Mouse (Mus musculus) layer of hippocampus, adult 2 months (tissue): ENCODE measurements around the gene B9d2. TPM values are rescaled to one million over a fixed set of nuclear protein-coding genes. Genes with fewer than 3 reads are reported as not detected.

ENCODE experiments used
- DNase-seq, 2 experiments: peaks; one replicate each; pipeline ENCODE4 v3.0.0; 2022; ENCODE audit warnings: low spot score in 2 of 2
- H3K27ac ChIP-seq: fragments of 200-600 bp; 2 replicates; pipeline ENCODE4 v1.8.1; 2022
- H3K4me3 ChIP-seq: fragments of 200-600 bp; 2 replicates; pipeline ENCODE4 v1.8.1; 2022; ENCODE audit warnings: mild to moderate bottlenecking
- CTCF ChIP-seq: fragments of 200-600 bp; conservative IDR thresholded peaks from 2 replicates; pipeline ENCODE4 v1.8.1; 2022; ENCODE audit warnings: antibody characterized with exemption, mild to moderate bottlenecking, moderate library complexity
- long read RNA-seq, 2 experiments: library from polyadenylated mRNA; stranded (forward); transcript quantifications; one replicate each; pipeline ENCODE4 v2.0.0; 2021; ENCODE audit warnings: borderline mapping rate in 2 of 2
- total RNA-seq, 2 experiments: library from RNA; stranded (reverse); gene quantifications; 2 replicates each; pipeline ENCODE4 v1.2.3; 2021

The B9d2 gene
- 10 to 100 TPM; 20.2 to 20.6 TPM for total RNA-seq
- long read RNA-seq, experiment 1, transcript B9d2-203 (4 exons, 995 nt): major isoform, 10 of 11 reads
- long read RNA-seq, experiment 1, partial matches to known transcripts: 1 of 11 reads
- long read RNA-seq, experiment 1, other reads (novel, unspliced or antisense): 0 of 11 reads
- long read RNA-seq, experiment 2, transcript B9d2-203 (4 exons, 995 nt): major isoform, 23 of 26 reads
- long read RNA-seq, experiment 2, partial matches to known transcripts: 0 of 26 reads
- long read RNA-seq, experiment 2, other reads (novel, unspliced or antisense): 2 of 26 reads

GRCm38 (mm10) chr7:25680514-25681258 is at the start of gene B9d2:
Gene B9d2, plus strand, starts transcription at chr7:25680780.
- Histone ChIP-seq H3K27ac (peak within 1 kb of the TSS; percentile 99), H3K4me3 (peak within 1 kb of the TSS; percentile 95)
- DNase-seq: peak; percentile 93 to 95
- no peak; the same call in none of the 2 replicates for TF ChIP-seq CTCF

- Histone ChIP-seq H3K27ac (no peak overlapping the region), H3K4me3 (no peak overlapping the region)
- TF ChIP-seq CTCF: no peak
- DNase-seq: no peak
Observed at GRCm38 (mm10) chr7:25632679-25633078, 47.9 kb upstream of the B9d2 start.

- DNase-seq: no peak
- Histone ChIP-seq H3K27ac (no peak overlapping the region), H3K4me3 (no peak overlapping the region)
- no peak for TF ChIP-seq CTCF
Observed at GRCm38 (mm10) chr7:25636373-25636772, 44.2 kb upstream of the B9d2 start.

GRCm38 (mm10) chr7:25637099-25637498 is 43.5 kb upstream of the B9d2 start:
- Histone ChIP-seq H3K27ac (no peak overlapping the region), H3K4me3 (no peak overlapping the region)
- TF ChIP-seq CTCF: no peak
- DNase-seq: no peak

- DNase-seq: no peak
- Histone ChIP-seq H3K27ac (no peak overlapping the region), H3K4me3 (no peak overlapping the region)
- TF ChIP-seq CTCF: no peak
Observed at GRCm38 (mm10) chr7:25639754-25640153, 40.8 kb upstream of the B9d2 start.

GRCm38 (mm10) chr7:25644136-25644535 is 36.4 kb upstream of the B9d2 start:
- TF ChIP-seq CTCF: no peak
- DNase-seq: no peak
- no peak overlapping the region for H3K4me3 ChIP-seq
- H3K27ac ChIP-seq: no peak overlapping the region

- Histone ChIP-seq H3K27ac (no peak overlapping the region), H3K4me3 (no peak overlapping the region)
- no peak for TF ChIP-seq CTCF
- no peak for DNase-seq
Observed at GRCm38 (mm10) chr7:25644631-25645030, 35.9 kb upstream of the B9d2 start.

- TF ChIP-seq CTCF: no peak
- no peak overlapping the region for H3K27ac ChIP-seq
- no peak overlapping the region for H3K4me3 ChIP-seq
- no peak for DNase-seq
Observed at GRCm38 (mm10) chr7:25645074-25645473, 35.5 kb upstream of the B9d2 start.

- peak; percentile 44 for TF ChIP-seq CTCF
- no peak for DNase-seq
- H3K4me3 ChIP-seq: no peak overlapping the region
Observed at GRCm38 (mm10) chr7:25647574-25648123, 32.9 kb upstream of the B9d2 start.

GRCm38 (mm10) chr7:25649839-25650238 is 30.7 kb upstream of the B9d2 start:
- no peak for DNase-seq
- Histone ChIP-seq H3K4me3 (no peak overlapping the region), H3K27ac (no peak overlapping the region)
- no peak for TF ChIP-seq CTCF

More at GRCm38 (mm10) chr7:25647574-25648123, 32.9 kb upstream of the B9d2 start:
- no peak overlapping the region for H3K27ac ChIP-seq

GRCm38 (mm10) chr7:25651281-25651680 is 29.3 kb upstream of the B9d2 start:
- DNase-seq: no peak
- TF ChIP-seq CTCF: no peak
- Histone ChIP-seq H3K4me3 (no peak overlapping the region), H3K27ac (no peak overlapping the region)

- H3K27ac ChIP-seq: no peak overlapping the region
- H3K4me3 ChIP-seq: no peak overlapping the region
- DNase-seq: no peak
- no peak for TF ChIP-seq CTCF
Observed at GRCm38 (mm10) chr7:25652244-25652759, 28.3 kb upstream of the B9d2 start.
